Mouse (Mus musculus): ENCODE measurements around the gene Zmynd8.

Gene Zmynd8

DNA sequence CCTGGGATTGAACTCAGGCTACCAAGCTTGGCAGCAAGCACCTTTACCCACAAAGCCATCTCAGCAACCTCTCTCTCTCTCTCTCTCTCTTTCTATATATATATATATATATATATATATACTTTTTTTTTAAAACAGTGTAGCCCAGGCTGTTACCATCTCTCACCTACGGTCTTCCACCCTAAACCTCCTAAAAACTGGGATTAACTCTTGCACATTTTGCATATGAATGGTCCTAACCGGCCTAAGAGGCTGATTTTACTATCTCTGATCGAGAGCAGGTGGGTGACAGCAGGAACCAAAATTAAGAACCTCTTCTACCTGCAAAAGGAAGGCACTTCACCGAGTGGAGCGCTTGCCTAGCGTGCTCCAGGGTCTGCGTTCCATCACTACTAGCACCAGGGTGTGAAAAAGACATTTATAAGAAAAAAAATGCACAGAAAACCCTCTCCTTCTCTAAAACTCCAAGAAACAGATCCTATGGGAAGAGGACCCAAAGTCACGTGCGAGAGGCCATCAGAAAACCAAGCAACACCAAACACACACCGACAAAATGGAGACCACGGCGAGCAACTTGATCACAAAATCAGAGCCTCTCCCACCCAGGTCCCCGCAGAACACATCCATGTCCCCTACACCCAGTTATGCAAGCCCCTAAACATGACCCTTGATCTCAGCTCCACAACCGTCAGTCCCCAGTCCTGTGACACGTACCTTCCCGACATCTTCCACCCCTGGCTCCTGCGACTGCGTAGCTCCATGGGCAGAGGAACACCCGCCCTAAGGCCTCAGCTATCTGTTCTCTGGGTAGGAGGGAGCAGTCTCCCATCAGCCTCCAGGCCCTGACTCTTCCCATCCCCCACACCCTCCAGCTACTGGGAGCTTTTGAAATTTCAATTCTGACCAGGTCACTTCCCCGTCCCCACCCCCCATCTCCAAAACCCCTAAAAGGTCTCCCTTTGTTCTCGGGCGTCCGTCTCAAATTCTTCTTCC is at the start of gene Zmynd8:
Gene Zmynd8 (minus strand): TSS at position 815 of the 993 bp plus-strand sequence.
- DNase-seq, result no peak

GRCm38 (mm10) chr2:165948007-165948406 is 49.2 kb upstream of the Zmynd8 start:
- DNase-seq, result no peak

DNA sequence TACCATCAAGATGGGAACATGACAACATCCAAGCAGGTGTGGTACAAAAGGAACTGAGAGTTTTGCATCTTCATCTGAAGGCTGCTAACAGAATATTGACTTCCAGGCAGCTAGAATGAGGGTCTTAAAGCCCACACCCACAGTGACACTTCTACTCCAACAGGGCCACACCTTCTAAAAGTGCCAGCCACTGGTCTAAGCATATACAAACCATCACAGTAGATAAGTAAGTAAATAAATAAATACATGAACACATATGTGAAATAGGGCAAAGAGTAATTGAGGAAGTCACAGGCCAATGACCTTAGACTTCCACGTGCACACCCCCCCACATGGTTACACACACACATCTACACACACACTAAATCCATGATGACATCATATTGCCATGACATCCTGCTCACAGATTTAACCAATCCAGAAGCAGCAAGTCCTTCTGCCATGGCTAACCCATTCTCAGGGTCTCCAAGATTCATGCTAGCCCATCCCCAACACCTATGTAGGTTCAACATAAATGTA is 47.3 kb upstream of the Zmynd8 start:
- DNase-seq, result no peak

GRCm38 (mm10) chr2:165944576-165945351 is 45.9 kb upstream of the Zmynd8 start:
- no peak for DNase-seq

GRCm38 (mm10) chr2:165943113-165943512 is 44.3 kb upstream of the Zmynd8 start:
- no peak for DNase-seq

- peak; percentile 13 for DNase-seq
Measured at GRCm38 (mm10) chr2:165936106-165936505, 37.3 kb upstream of the Zmynd8 start.

DNA sequence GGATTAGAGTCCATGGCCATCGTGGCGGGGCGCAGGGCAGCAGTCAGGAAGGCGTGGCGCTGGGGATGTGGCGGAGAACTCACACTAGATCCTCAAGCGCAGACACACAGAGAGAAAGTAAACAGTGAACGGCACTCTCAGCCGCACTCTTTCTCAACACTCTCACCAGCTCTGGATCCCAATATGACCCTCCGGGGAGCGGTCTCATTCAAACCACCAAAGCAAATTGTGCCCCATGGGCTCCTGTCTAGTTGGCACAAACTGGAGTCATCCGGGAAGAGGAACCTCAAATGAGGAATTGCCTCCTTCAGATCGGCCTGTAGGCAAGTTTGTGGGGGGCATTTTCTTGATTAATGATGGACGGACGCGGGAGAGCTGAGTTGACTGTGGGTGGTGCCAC is 28.9 kb upstream of the Zmynd8 start:
- no peak for DNase-seq

DNA sequence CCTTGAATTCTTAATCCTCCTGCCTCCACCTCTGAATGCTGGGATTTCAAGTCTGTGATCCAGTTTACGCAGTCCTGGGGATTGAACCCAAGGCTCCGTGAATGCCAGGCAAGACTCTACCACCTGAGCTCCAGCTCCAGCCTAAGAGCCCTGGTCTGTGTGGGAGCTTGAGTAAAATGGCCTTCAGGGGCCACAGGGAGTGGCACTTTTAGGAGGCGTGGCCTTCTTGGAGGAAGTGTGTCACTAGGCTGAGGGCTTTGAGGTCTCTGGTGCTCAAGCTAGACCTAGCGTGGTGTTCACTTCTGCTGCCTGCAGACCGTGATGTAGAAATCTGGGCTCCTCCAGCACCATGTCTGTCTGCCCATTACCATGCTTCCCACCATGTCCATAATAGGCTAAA is 27.4 kb upstream of the Zmynd8 start:
- no peak for DNase-seq

DNA sequence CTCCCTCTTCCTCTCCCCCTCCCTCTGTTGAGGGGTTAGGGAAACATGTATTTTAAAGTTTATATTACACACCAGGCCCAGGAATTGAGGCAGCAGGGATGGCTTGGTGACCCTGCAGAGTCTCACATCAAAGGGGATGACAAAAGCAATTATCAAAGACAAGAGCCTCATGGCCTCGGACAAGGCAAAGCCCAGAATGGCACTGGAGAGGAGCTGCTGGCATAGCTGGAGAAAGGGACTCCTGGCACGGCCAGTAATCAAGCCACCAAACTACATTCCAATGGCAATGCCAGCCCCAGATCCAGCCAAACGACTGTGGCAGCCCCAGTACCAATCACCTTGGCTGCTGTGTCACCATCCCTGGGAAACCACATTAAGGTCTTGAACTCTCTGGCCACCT is 26.3 kb upstream of the Zmynd8 start:
- no peak for DNase-seq

GRCm38 (mm10) chr2:165924695-165925094 is 25.9 kb upstream of the Zmynd8 start:
- no peak for DNase-seq

DNA sequence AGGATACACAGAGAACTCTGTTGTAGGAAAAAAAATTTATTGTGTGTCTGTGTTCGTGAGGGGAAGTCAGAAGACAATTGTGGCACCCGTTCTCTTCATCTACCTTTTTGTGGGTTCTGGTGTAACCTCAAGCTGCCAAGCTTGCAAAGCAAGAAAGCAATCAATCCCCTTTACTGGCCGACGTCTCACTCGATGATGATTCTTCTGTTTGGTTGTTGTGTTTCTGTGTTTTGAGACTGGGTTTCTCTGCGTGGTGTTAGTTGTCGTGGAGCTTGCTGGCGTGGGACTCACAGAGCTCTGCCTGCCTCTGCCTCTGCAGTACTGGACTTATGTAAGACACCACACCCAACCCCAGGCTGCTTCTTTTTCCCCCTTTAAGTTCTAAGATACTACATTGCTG is 24.9 kb upstream of the Zmynd8 start:
- DNase-seq, result no peak

DNA sequence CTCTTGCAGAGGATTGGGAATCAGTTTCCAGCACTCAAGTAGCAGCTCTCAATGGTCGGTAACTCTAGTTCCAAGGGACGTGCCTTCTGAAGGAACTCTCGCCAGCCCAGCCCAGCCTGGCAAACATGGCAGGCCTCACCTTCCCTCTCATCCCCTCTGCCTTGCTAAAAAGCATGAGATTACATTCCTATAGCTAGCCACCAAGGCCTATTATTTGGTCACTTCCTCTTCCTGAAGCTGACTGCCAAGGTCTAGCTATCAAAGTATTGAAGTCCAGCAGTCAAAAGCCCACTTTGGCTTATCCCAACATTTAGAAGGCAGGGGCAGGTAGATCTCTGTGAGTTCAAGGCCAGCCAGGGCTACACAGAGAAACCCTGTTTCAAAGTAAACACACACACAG is 24.2 kb upstream of the Zmynd8 start:
- no peak for DNase-seq

DNA sequence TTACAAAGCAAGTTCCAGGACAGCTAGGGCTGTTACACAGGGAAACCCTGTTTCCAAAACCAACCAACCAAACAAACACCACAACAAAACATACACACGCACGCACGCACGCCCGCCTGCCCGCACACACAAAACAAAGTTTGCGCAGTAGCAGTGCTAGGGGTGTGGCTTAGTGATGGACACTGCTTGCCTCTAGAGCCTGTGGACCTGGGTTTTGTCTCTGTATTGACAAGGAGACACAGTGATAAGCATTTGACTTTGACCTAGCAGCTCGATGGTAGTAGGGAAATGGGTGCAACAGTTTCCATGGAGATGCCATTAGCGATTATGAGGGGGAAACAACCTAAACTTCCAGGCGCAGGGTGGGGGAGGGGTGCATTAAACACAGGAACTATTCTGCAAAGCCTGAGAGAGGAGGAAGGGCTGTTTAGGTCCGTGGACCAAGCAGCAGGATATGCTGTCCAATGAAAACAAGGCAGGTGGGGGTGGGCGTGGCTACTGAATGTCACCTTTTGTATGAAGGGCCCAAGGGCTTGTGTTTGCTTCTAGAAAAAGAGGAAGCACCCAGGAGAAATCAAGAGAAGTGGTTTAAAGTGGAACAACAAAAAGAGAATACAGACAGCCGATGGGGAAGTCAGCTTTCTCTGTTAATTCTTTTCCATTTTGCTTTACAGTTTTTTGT is 23.4 kb upstream of the Zmynd8 start:
- no peak for DNase-seq

- DNase-seq, result peak; percentile 89
Measured at GRCm38 (mm10) chr2:165914298-165914697, 15.5 kb upstream of the Zmynd8 start.

DNA sequence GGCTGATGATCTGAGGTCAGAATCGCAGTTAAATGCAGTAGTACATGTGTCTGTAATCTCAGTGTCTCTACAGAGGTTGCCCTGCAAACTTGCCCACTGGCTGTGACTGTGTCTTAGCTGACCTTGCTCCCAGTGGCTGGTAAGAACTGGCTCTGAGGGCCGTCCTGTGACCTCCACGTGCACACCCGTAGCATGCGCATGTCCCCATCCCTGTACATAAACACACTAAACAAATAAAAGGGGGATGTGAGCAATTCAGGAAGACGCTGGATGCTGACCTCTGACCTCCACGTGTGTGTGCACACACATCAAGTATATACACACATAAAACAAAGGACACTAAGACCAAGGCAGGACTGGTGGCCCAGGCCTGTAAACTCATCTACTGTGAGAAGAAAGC is 14.3 kb upstream of the Zmynd8 start:
- no peak for DNase-seq

- DNase-seq, result no peak
Measured at GRCm38 (mm10) chr2:165909731-165910130, 10.9 kb upstream of the Zmynd8 start.

GRCm38 (mm10) chr2:165907199-165907598 is 8.4 kb upstream of the Zmynd8 start:
- DNase-seq, result no peak

DNA sequence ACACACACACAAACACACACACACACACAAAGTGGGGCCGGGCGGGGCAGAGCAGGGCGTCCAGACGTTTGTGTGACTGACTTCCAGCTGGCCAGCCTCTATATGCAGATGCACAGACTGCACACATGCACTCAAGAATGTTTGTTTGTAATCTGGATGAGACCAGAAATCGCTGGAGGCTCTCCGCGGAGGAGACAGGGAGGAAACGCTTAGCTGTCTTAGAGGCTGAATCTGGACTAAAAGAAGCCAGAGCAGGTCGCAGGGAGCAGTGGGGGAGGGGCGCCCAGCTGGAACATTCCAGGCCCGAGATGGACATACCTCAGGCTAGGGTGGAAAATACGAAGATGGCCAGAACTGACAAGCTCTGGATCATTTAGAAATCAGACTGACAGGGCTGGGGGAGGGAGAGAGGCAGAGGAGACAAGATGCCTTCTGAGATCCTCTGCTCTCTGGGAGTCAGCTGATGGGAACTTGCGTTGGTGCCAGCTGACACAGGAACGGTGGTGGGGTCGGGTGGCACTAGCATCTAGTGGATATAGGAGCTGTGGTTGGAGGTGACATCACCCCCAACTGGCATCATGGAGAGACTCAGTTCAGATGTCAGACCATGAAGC is 7.6 kb upstream of the Zmynd8 start:
- DNase-seq, result no peak

GRCm38 (mm10) chr2:165901127-165901384 is 2.2 kb upstream of the Zmynd8 start:
- DNase-seq, result no peak

DNA sequence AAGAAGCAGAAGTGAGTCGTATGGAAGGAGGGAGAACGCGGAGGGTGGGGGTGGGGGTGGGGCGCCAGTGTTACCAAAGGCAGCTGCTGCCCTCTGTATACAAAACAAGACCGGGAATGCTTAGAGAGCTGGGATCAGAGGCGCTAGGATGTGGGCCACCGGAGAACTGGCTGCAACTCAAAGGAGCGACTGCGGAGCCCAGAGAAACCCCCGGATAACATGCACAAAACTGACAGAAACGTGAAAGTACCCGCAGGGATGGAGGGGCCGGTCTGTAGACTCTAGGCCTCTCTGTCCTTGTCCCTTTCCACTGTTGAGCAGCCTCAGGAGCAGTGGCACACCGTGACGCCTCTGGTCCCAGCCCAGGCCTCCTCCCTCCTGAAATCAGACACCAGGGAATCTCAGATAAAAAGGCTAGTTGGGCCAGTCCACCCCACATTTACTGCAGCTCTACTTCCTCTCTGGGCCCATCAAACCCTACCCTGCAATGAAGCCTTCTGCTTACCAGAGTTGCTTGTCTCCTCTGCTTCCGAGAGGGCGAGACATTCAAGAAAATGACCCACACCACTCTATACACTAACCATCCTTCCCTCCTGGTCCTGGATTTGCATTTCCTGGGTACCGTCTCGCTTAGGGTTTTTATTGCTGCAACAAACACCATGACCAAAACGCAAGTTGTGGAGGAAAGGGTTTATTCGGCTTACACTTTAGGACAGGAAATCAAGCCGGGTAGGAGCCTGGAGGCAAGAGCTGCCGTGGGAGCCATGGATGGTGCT is 1.7 kb upstream of the Zmynd8 start:
- no peak for DNase-seq

GRCm38 (mm10) chr2:165899923-165900322 is 1.1 kb upstream of the Zmynd8 start:
- no peak for DNase-seq

DNA sequence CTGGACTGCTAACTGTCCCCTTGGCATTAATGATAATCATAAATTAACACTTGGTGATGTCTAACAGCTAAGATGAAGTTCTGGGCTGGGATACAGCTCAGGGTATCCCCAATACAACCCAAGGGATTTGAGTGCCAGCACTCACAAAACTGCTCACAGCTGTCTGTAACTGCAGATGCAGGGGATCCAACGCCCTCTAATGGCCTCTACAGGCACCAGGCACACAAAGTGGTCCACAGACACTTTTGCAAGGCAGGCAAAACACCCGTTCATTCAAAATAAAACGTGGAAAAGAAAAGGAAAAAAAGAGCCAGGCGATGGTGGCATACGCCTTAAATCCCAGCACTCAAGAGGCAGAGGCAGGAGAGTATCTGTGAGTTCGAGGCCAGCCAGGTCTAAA is 658 bp upstream of the Zmynd8 start:
- no peak for DNase-seq
